Mouse (Mus musculus): ENCODE measurements around the gene Fam131b.

Fam131b gene

GRCm38 (mm10) chr6:42355794-42356600, 31.6 kb upstream of the Fam131b start:
- DNase-seq (ENCODE audit: low spot score), result no peak

DNA sequence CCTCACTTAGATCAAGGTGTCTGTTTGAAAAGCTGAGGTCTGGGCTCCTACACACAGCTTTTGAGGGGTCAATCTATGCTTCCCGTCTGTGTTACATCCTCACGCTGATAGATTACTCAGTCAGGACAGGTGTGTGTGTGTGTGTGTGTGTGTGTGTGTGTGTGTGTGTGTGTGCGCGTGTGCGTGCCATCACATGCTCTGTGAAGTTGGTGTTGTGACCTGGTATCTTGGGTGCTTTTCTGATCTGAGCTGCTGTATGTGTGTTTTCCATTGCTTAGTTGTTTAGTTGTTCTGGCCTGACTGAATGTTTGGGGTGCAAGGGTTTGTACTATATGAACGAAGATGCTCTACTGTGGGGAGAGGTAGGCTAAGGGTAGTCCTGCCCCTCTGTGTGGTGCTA, 30.9 kb upstream of the Fam131b start:
- DNase-seq (ENCODE audit: low spot score), result no peak

GRCm38 (mm10) chr6:42354076-42355019, 29.9 kb upstream of the Fam131b start:
- no peak for DNase-seq (ENCODE audit: low spot score)

GRCm38 (mm10) chr6:42353180-42353579, 28.7 kb upstream of the Fam131b start:
- no peak for DNase-seq (ENCODE audit: low spot score)

- DNase-seq (ENCODE audit: low spot score), result no peak
These were observed 28.0 kb upstream of the Fam131b start for GRCm38 (mm10) chr6:42352486-42352846.

GRCm38 (mm10) chr6:42351776-42352485, 27.5 kb upstream of the Fam131b start:
- no peak for DNase-seq (ENCODE audit: low spot score)

DNA sequence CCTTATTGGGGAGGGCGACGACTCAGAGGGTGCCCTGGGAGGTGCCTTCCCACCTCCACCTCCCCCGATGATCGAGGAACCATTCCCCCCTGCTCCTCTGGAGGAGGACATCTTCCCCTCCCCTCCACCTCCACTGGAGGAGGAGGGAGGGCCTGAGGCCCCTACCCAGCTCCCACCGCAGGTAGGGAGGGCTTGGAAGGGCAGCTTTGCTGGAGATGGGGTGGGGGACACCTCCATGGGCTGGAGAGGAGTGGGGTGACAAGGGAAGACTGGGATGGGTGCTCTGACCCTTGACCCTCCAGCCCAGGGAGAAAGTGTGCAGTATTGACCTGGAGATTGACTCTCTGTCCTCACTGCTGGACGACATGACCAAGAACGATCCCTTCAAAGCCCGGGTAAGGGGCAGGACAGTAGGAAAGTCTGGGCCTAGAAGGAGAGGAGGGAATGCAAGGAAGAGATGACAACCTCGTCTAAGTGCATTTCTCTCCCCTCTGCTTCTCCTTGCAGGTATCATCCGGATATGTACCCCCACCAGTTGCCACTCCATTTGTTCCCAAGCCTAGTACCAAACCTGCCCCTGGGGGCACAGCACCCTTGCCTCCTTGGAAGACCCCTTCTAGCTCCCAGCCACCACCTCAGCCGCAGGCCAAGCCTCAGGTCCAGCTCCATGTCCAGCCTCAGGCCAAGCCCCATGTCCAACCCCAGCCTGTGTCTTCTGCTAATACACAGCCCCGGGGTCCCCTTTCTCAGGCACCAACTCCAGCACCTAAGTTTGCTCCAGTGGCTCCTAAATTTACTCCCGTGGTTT, 26.7 kb upstream of the Fam131b start:
- DNase-seq (ENCODE audit: low spot score), result no peak

- peak; percentile 84 for DNase-seq (ENCODE audit: low spot score)
These were observed 25.9 kb upstream of the Fam131b start for GRCm38 (mm10) chr6:42350021-42350967.

- peak; percentile 83 for DNase-seq (ENCODE audit: low spot score)
These were observed 25.1 kb upstream of the Fam131b start, which contains the start of gene Zyx for GRCm38 (mm10) chr6:42349426-42350020. Zyx (plus strand) TSS chr6:42349630.

DNA sequence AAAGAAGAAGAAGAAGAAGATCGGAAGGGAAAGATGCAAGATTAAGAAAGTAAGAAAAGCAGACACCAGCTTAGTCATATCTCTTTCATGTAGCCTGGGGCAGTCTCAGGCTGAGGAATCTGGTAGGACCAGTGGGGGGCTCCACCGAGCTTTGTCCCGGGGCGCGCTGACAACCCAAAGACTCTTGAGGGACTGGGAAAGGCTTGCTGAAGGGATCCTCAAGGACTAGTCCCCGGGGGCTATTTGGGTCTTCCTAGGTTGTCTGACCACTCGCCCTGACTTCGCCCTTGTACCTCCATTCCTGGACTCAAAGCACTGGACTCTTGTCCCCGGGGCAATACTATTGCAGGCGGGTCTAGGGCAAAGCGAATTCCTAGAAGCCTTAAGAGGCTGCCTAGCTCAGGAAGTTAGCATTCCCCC, 24.6 kb upstream of the Fam131b start:
- DNase-seq (ENCODE audit: low spot score), result no peak

GRCm38 (mm10) chr6:42348281-42349005, 24.0 kb upstream of the Fam131b start:
- DNase-seq (ENCODE audit: low spot score), result no peak

DNA sequence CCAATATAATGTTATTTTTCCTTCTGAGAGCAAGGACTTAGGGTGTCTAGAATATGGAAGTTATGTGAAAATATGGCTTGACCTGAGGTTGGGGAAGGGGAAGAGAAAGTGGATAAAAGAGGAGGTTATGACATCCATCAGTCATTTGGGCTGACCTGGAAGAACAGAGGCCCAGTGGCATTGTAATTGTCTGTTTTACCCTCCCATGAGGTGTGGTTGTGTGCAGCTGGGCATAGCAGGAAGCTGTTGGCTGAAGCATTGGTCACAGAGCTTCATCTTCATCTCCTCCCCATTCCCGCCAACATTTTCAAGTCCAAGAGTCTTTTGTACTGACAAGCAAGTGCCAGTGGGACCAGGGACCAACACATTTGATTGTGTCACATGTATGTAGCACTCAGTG, 19.8 kb upstream of the Fam131b start:
- DNase-seq (ENCODE audit: low spot score), result no peak

DNA sequence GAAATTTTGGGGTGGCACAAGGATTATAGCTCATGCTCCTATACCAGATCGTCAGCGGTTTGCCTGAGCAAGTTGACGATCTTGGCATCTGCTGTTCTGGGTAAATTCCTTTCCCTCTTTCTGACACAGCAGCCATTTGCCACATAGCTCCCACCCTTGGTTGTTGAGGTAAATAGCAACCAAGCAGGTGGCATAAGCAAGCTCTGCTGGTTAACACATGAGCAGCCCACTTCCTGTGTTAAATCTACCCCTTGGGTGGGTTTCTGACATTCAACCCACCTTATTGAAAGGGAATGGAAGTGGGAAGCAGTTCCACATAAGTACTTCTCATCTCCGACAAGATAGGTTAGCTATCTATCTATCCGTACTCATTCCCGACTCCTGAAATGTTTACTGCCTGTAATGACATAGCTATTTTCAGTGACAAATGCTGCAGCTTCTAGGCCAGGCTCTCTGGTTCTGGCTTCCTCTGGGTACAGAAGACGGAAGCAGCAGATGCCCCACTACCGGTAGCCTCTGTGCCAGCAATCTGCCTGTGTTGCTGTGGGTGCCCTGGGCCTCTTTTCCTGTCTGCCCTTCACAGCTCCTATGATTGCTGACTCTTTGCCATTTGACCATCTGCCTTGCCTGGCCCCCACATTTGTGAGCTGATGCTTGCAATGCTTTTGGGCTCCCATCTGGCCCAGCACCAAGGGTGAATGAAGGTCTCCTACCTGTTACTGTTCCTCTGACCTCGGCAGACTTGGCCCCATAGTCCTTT, 19.1 kb upstream of the Fam131b start:
- no peak for DNase-seq (ENCODE audit: low spot score)

- no peak for DNase-seq (ENCODE audit: low spot score)
These were observed 17.7 kb upstream of the Fam131b start for GRCm38 (mm10) chr6:42342171-42342570.

- DNase-seq (ENCODE audit: low spot score), result no peak
These were observed 15.5 kb upstream of the Fam131b start for GRCm38 (mm10) chr6:42339981-42340380.

DNA sequence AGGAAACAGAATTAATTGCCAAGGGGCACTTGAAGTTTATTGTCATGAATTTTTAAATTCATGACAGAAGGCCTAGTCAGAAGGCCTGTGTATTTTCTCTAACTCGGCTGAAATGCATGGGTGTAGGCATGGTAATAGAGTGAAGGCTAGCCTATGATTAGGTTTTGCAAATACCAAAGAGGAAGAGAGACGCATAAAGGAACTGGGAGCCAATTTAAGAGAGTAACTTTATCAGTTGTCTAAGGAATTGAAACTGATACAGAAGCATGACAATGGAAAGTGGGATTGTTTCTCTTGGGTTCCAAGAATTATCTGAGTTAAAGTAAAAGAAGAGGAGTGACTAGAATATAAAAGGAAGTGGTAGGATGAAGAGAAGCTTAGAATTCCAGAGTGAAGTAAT, 14.7 kb upstream of the Fam131b start:
- no peak for DNase-seq (ENCODE audit: low spot score)

DNA sequence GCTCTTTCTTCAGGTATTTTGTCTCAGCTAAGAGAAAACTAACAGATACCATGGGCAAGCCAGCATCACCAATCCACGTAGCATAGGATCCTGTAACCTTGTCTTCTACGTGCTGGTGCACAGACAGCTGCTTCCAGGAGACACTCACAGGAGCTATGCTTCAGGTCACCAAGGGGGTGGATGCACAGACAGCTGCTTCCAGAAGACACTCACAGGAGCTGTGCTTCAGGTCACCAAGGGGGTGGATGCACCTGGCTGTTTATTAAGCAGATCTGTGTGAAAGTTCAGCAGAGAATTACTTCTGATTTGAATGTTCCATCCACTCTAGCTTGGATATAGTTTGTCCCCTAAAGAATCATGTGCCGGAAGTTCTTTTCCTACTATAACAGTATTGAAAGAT, 6.5 kb upstream of the Fam131b start:
- DNase-seq (ENCODE audit: low spot score), result no peak

DNA sequence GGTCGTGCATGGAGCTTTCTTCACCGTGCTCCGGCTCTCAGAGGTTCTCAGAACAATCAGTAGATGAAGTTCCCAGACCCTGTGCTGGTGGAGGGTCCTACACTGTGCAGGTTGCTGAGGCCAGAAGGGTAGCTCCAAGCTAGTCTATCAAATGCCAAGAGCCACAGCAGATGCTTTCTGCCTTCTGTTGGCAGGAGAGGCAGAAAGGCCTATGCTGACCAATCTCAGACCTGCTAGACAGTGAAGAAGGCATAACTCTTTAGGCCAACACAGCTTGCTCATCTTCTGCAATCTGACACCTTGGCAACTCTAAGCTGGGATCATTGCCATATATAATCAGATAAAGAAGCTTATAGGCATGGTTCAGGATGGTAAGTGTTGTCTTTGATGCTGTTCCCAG, 5.8 kb upstream of the Fam131b start:
- no peak for DNase-seq (ENCODE audit: low spot score)

DNA sequence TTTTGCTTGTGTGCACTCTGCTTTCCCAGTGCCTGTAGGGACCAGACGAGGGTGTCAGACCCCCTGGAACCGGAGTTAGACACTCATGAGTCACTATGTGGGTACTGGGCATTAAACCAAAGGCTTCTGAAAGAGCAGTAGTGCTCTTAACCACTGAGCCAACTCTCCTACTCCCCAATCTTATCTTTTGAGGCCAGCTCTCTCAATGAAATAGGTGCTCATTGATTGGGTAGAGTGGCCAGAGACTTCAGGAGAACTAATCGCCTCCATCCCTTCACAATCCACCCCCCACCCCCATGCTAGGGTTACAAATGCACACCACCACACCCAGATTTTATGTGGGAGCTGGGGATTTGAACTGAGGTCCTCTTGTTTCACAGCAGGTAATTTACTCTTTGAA, 4.3 kb upstream of the Fam131b start:
- no peak for DNase-seq (ENCODE audit: low spot score)
